Mouse (Mus musculus) MEL (cell line): ENCODE measurements around the gene Kcnh3. TPM values are rescaled to one million over a fixed set of nuclear protein-coding genes. Genes with fewer than 3 reads are reported as not detected.

Experiments
- DNase-seq: peaks from one replicate; pipeline ENCODE4 v3.0.0; 2011; ENCODE audit warnings: low read depth, low spot score
- H3K27ac ChIP-seq: 2 replicates; pipeline ENCODE4 v1.5.1; 2012; ENCODE audit warnings: low read depth, mild to moderate bottlenecking, control low read depth, low read length, moderate library complexity; ENCODE audit not compliant: control insufficient read depth
- H3K27me3 ChIP-seq, 2 experiments: fragments of 150-350 bp in 1 of 2; sonication (generic) in 1 of 2; 2 replicates each; pipeline ENCODE4 v1.6.1; 2012; ENCODE audit warnings: low read length in 2 of 2, mild to moderate bottlenecking in 2 of 2, improper control_type of control experiment in 1 of 2, moderate library complexity in 1 of 2; ENCODE audit not compliant: insufficient read depth in 2 of 2, control insufficient read depth in 1 of 2
- H3K36me3 ChIP-seq, 2 experiments: 2 replicates each; pipeline ENCODE4 v1.6.1; 2012 to 2014; ENCODE audit warnings: low read length in 2 of 2, improper control_type of control experiment in 1 of 2, inconsistent platforms in 1 of 2, mild to moderate bottlenecking in 1 of 2; ENCODE audit not compliant: insufficient read depth in 2 of 2, control insufficient read depth in 1 of 2
- H3K4me1 ChIP-seq, 2 experiments: fragments of 150-350 bp in 1 of 2; sonication (generic) in 1 of 2; 2 replicates each; pipeline ENCODE4 v1.6.1; 2012; ENCODE audit warnings: low read length in 2 of 2, improper control_type of control experiment in 1 of 2, mild to moderate bottlenecking in 1 of 2; ENCODE audit not compliant: insufficient read depth in 2 of 2, control insufficient read depth in 1 of 2
- H3K4me3 ChIP-seq, 2 experiments: fragments of 150-350 bp in 1 of 2; sonication (generic) in 1 of 2; 2 replicates each; pipeline ENCODE4 v1.5.1; 2012; ENCODE audit warnings: low read depth in 2 of 2, low read length in 2 of 2, mild to moderate bottlenecking in 2 of 2, moderate library complexity in 2 of 2, control low read depth in 1 of 2, improper control_type of control experiment in 1 of 2; ENCODE audit not compliant: control insufficient read depth in 1 of 2, insufficient read depth in 1 of 2
- H3K79me2 ChIP-seq: 2 replicates; pipeline ENCODE4 v1.6.1; 2012; ENCODE audit warnings: mild to moderate bottlenecking, low read length, moderate library complexity; ENCODE audit not compliant: control insufficient read depth, poor library complexity, insufficient read depth
- H3K9ac ChIP-seq: 2 replicates; pipeline ENCODE4 v1.6.1; 2012; ENCODE audit warnings: low read depth, mild to moderate bottlenecking, control low read depth, low read length, moderate library complexity; ENCODE audit not compliant: control insufficient read depth, poor library complexity, severe bottlenecking
- H3K9me3 ChIP-seq: fragments of 150-350 bp; sonication (generic); replicated peaks from 2 replicates; pipeline ENCODE4 v1.6.1; 2012; ENCODE audit warnings: mild to moderate bottlenecking, low read length, improper control_type of control experiment, moderate library complexity; ENCODE audit not compliant: insufficient read depth
- CTCF ChIP-seq, 3 experiments: IDR thresholded peaks in 2 of 3; conservative IDR thresholded peaks in 1 of 3; 2 replicates each; pipeline ENCODE4 v1.5.1; 2011 to 2012; ENCODE audit warnings: low read length in 3 of 3, low read depth in 2 of 3, mild to moderate bottlenecking in 2 of 3, improper control_type of control experiment in 1 of 3, inconsistent platforms in 1 of 3, mixed read lengths in 1 of 3, moderate library complexity in 1 of 3; ENCODE audit not compliant: control insufficient read depth in 1 of 3, insufficient read depth in 1 of 3, poor library complexity in 1 of 3, severe bottlenecking in 1 of 3
- ELF1 ChIP-seq: IDR thresholded peaks from 2 replicates; pipeline ENCODE4 v1.6.1; 2014; ENCODE audit warnings: low read depth, mild to moderate bottlenecking, inconsistent platforms, low read length, improper control_type of control experiment, moderate library complexity
- JUND ChIP-seq: IDR thresholded peaks from 2 replicates; pipeline ENCODE4 v1.6.1; 2011; ENCODE audit warnings: low read depth, mild to moderate bottlenecking, improper control_type of control experiment, low read length
- MAZ ChIP-seq: IDR thresholded peaks from 2 replicates; pipeline ENCODE4 v1.6.1; 2012; ENCODE audit warnings: low read depth, mild to moderate bottlenecking, inconsistent platforms, low read length, improper control_type of control experiment
- NRF1 ChIP-seq: IDR thresholded peaks from 2 replicates; pipeline ENCODE4 v1.6.1; 2014; ENCODE audit warnings: low read depth, mild to moderate bottlenecking, inconsistent platforms, low read length, improper control_type of control experiment, moderate library complexity; ENCODE audit not compliant: poor library complexity, insufficient read depth, severe bottlenecking
- POLR2A ChIP-seq, 2 experiments: IDR thresholded peaks; 2 replicates each; pipeline ENCODE4 v1.6.1; 2011 to 2012; ENCODE audit warnings: low read length in 2 of 2, mild to moderate bottlenecking in 2 of 2, control low read depth in 1 of 2, improper control_type of control experiment in 1 of 2, low read depth in 1 of 2, moderate library complexity in 1 of 2; ENCODE audit not compliant: control insufficient read depth in 1 of 2, insufficient read depth in 1 of 2, poor library complexity in 1 of 2
- RAD21 ChIP-seq: IDR thresholded peaks from 2 replicates; pipeline ENCODE4 v1.6.1; 2011; ENCODE audit warnings: mild to moderate bottlenecking, low read depth, low read length, improper control_type of control experiment
- SIN3A ChIP-seq: IDR thresholded peaks from 2 replicates; pipeline ENCODE4 v1.6.1; 2012; ENCODE audit warnings: low read length, improper control_type of control experiment, inconsistent platforms
- TBP ChIP-seq: IDR thresholded peaks from 2 replicates; pipeline ENCODE4 v1.8.0; 2011; ENCODE audit warnings: low read depth, low read length, improper control_type of control experiment
- UBTF ChIP-seq: IDR thresholded peaks from 2 replicates; pipeline ENCODE4 v1.6.1; 2012; ENCODE audit warnings: low read depth, mild to moderate bottlenecking, inconsistent platforms, low read length, improper control_type of control experiment, moderate library complexity, borderline replicate concordance; ENCODE audit not compliant: insufficient read depth
- ZNF384 ChIP-seq: IDR thresholded peaks from 2 replicates; pipeline ENCODE4 v1.6.1; 2012; ENCODE audit warnings: low read depth, mild to moderate bottlenecking, inconsistent platforms, low read length, improper control_type of control experiment
- polyA plus RNA-seq, 2 experiments: library from polyadenylated mRNA; stranded (reverse) in 1 of 2; unstranded in 1 of 2; fragments of >175 nt in 1 of 2; fragments of >200 nt in 1 of 2; gene quantifications; 2 replicates each; pipeline versions ENCODE4 v1.2.1 to v1.2.4; 2012; ENCODE audit warnings: low replicate concordance in 2 of 2, low read depth in 1 of 2; ENCODE audit not compliant: insufficient read length in 2 of 2, insufficient read depth in 1 of 2, missing spikeins in 1 of 2
- total RNA-seq: library from RNA; depleted of rRNA; stranded (reverse); fragments of 300-350 nt; gene quantifications from 2 replicates; pipeline ENCODE4 v1.2.3, GENCODE M21; 2012; rRNA removed

Kcnh3 gene
- total RNA-seq (0.15 and 0.16 TPM in 2 replicates), polyA plus RNA-seq (1 to 10 TPM in 1 of 2 experiments, not detected in 1; 1.3 TPM)

DNA sequence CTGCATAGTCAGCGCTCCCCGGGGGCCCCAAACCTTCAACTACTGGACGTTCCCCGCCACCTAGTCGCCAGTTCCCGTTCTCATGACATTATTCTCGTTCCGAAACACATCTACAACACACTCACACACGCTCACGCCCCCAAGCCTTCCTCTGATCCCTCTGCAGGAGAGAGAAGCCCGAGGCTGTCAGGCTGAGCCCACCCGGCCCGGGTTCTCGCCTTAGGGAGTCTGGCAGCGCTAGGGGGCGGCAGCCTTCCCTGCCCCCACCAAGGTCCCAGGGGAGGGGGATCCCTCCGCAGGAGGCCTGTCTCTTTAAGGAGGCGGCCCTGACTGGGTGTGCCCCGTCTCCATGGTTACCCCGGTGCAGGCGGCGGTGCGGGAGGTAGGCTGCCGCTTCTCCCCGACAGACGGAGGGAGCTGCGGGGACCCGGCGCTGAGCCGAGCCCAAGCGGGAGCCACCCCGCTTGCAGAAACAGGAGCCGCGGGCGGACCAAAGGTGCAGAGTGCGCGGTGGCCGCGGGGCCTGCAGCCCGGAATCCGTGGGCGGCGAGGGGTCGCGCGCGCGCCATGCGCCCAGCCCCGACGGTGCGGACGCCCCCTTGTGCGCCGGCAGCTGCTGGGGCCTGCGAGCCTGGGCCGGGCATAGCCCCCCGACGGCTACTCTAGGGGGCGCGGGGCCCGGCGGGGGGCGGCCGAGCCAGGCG, at the start of gene Kcnh3:
TSS of gene Kcnh3 (plus strand) at position 654 of the 704 bp plus-strand sequence.
- peaks cover 1% of the 10 kb centered on the region; the same call in 1 of the 2 replicates for H3K79me2 ChIP-seq
- 0 out of 2 replicates have a peak, but pooled peaks have one; percentile 12 for TF ChIP-seq NRF1
- no peak for TF ChIP-seq ELF1
- TF ChIP-seq UBTF: no peak
- no peak for TF ChIP-seq JUND
- TF ChIP-seq TBP: 0 out of 2 replicates have a peak, but pooled peaks have one; percentile 6
- TF ChIP-seq POLR2A (IDR thresholded peaks at IDR 0.05; ENCODE audit: control insufficient read depth in 1 of 2, insufficient read depth in 1 of 2, low read depth in 1 of 2, low read length in 2 of 2, poor library complexity in 1 of 2): 0 out of 4 replicates have a peak, but pooled peaks of 1 of the 2 experiments have one; percentile 18
- TF ChIP-seq ZNF384: no peak
- TF ChIP-seq CTCF (IDR thresholded peaks at IDR 0.05 in 2 of 3, conservative IDR thresholded peaks at IDR 0.05 in 1 of 3; ENCODE audit: control insufficient read depth in 1 of 3, insufficient read depth in 1 of 3, low read depth in 2 of 3, low read length in 3 of 3, poor library complexity in 1 of 3, severe bottlenecking in 1 of 3): 0 out of 6 replicates have a peak, but pooled peaks of 1 of the 3 experiments have one; percentile 5
- TF ChIP-seq RAD21: no peak
- peak; percentile 90 for TF ChIP-seq MAZ
- peak; percentile 64 for TF ChIP-seq SIN3A
- peak within 1 kb of the TSS; percentile 75 for H3K9ac ChIP-seq
- peak; percentile 84 for DNase-seq
- peaks cover 7 to 17% of the 10 kb centered on the region in 2 experiments for H3K27me3 ChIP-seq
- H3K4me3 ChIP-seq: peak within 1 kb of the TSS; percentile 56 to 72
- peak within 1 kb of the TSS; percentile 52 for H3K27ac ChIP-seq
- H3K4me1 ChIP-seq: peaks cover 3 to 12% of the 10 kb centered on the region in 2 experiments; a peak in 3 of 4 replicates
- H3K9me3 ChIP-seq: no peaks in the 10 kb centered on the region
- H3K36me3 ChIP-seq: peaks cover 0 to 8% of the 10 kb centered on the region in 2 experiments; a peak in 2 of 4 replicates

DNA sequence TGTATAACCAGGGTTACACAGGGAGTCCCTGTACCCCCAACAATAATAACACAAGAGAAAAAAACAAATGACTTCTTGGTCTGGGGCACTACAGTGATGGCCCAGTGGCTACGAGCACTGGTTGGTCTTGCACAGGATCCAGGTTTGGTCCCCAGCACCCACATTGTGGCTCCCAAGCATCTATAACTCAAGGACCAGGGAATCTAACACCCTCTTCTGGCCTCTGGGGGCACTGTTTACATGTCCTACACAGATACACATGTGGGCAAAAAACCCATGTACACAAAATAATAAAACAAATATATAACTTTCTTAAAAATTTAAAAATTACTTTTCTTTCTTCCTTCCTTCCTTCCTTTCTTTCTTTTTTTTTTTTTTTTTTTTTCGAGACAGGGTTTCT, 45.0 kb upstream of the Kcnh3 start:
- Histone ChIP-seq H3K9me3 (no peaks in the 10 kb centered on the region), H3K9ac (no peak overlapping the region), H3K27me3 (peaks cover 0 to 2% of the 10 kb centered on the region in 2 experiments; a peak in 2 of 4 replicates), H3K4me1 (peaks cover 0 to 1% of the 10 kb centered on the region in 2 experiments; a peak in 1 of 4 replicates), H3K4me3 (no peak overlapping the region), H3K79me2 (no peaks in the 10 kb centered on the region), H3K27ac (no peak overlapping the region), H3K36me3 (no peaks in the 10 kb centered on the region)
- DNase-seq: peak; percentile 39
- TF ChIP-seq CTCF (IDR thresholded peaks at IDR 0.05 in 2 of 3, conservative IDR thresholded peaks at IDR 0.05 in 1 of 3; ENCODE audit: control insufficient read depth in 1 of 3, insufficient read depth in 1 of 3, low read depth in 2 of 3, low read length in 3 of 3, poor library complexity in 1 of 3, severe bottlenecking in 1 of 3): peak; percentile 13 to 44 (median 14); a peak in 3 of 6 replicates
- no peak for TF ChIP-seq ELF1
